Mouse (Mus musculus) lung, adult 2 months (tissue): ENCODE results near the gene Mrps18a.

ENCODE experiments used
- CTCF ChIP-seq: fragments of 200-500 bp; IDR thresholded peaks from 2 replicates; pipeline ENCODE4 v1.5.1; 2011; ENCODE audit warnings: mild to moderate bottlenecking, low read length, control low read depth; ENCODE audit not compliant: insufficient read depth
- POLR2A ChIP-seq: fragments of 200-500 bp; IDR thresholded peaks from 2 replicates; pipeline ENCODE4 v1.6.1; 2011; ENCODE audit warnings: low read depth, mild to moderate bottlenecking, control low read depth, low read length, borderline replicate concordance; ENCODE audit errors: extremely low read depth

DNA sequence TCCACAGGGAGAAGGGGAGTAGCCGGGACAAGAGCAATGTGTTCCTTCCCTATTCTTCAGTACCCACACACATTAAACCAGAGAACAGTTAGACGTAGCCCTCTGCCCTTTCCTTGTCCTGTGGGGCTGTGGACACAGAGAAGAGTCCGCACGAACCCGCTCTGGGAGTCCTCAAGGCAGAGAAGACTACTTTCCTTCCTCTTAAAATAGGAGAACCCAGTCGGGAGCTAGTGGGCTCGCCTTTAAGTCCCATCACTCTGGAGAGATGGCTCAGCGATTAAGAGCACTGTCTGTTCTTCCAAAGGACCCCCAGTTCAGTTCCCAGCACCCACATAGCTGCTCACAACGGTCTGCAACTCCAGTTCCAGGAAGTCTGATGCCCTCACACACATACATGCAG lies 50.9 kb downstream of the Mrps18a start:
- TF ChIP-seq POLR2A (no peak), CTCF (no peak)
